Mouse (Mus musculus) sigmoid colon, adult 10 weeks (tissue): ENCODE results near the gene Slc5a9. TPM values are rescaled to one million over a fixed set of nuclear protein-coding genes. Genes with fewer than 3 reads are reported as not detected.

Source experiments
- polyA plus RNA-seq: library from polyadenylated mRNA; stranded (reverse); fragments of 350-450 nt; fragmentation: Illumina TruSeq; extraction: RNeasy Lipid Tissue Mini Kit (QIAGEN cat#74804); gene quantifications from one replicate; pipeline ENCODE4 v1.2.3, GENCODE M21; 2014; ENCODE audit warnings: low read depth, low replicate concordance

Gene Slc5a9
- polyA plus RNA-seq = 7.8 TPM

DNA sequence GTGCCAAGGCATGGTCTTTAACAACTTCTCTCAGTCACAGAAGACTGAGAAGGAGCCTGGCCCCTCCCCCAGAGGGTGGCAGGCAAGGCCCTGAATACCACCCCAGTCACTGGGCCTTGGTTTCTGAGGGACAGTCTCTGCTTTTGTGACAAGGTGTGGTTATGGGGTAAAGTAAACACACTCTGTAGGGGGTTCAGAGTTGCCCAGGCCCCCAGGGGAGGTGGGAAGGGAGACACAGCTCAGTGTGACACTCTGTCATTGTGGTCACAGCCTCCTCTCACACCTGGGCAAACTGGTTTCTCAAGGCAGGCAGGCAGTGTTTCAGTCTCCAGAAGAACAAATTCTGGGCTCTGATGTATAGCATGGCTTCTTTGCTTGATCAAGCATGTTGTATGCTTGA is at the start of gene Slc5a9:
Slc5a9 (minus strand) TSS at position 144 of the 400 bp plus-strand sequence.

GRCm38 (mm10) chr4:111919092-111919491 is 16.4 kb upstream of the Slc5a9 start, which contains the start of gene Skint8:
TSS of gene Skint8 (plus strand) at chr4:111919392.

Other genes starting within 250 kb of the Slc5a9 start
- 52.6 TPM for gene Spata6, start 182.9 kb downstream of the Slc5a9 start, polyA plus RNA-seq
- gene Skint8, start 16.5 kb upstream of the Slc5a9 start, polyA plus RNA-seq = not detected
- gene Skint7, start 70.0 kb upstream of the Slc5a9 start, polyA plus RNA-seq = not detected
- not detected for gene Skint1, start 103.4 kb upstream of the Slc5a9 start, polyA plus RNA-seq
- not detected for gene Skint4, start 169.1 kb upstream of the Slc5a9 start, polyA plus RNA-seq